Comparison of ENCODE assay signal across 17 mouse cellular contexts in the genomic region with DNA sequence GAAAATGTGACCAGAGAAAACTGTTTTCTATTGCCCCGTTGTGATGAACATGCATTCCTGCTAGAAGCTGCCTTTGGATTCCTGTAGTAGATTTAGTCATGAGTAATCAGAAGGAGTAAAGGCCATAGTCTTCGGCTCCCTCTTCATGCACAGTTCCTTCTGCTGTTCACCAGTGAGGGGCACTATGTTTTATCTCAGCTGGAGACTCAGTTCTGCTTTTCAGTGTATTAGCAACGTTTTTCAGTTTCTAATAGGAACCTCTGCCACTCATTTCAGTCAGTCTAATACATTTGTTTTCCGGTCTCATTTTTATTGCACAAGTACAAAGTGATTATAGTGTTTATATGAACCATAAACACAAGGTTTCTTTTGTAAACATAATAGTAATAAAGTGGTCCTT.
"Had no signal": no experiment of that assay in that cellular context is flagged by ENCODE, and none has a peak within 500 bp of the region (broad histone marks: within the 10 kb centered on the region; RNA-seq: fewer than 3 reads in every experiment).

No protein-coding gene starts in this region.

- H3K9ac ChIP-seq: kidney, embryonic 15.5 days; limb, embryonic 15.5 days; liver, embryonic 12.5 days; midbrain, embryonic 13.5 days; neural tube, embryonic 15.5 days; stomach, embryonic 15.5 days had no signal

- ATAC-seq: inflammation-experienced regulatory T-cells, adult 6 months; liver, embryonic 12.5 days; midbrain, embryonic 13.5 days had no signal

- H3K27me3 ChIP-seq: kidney, embryonic 15.5 days; limb, embryonic 15.5 days; liver, embryonic 12.5 days; midbrain, embryonic 13.5 days; neural tube, embryonic 15.5 days; stomach, embryonic 15.5 days had no signal

- H3K4me1 ChIP-seq: kidney, embryonic 15.5 days; limb, embryonic 15.5 days; liver, embryonic 12.5 days; midbrain, embryonic 13.5 days; neural tube, embryonic 15.5 days; stomach, embryonic 15.5 days had no signal

- H3K4me3 ChIP-seq: kidney, embryonic 15.5 days; limb, embryonic 15.5 days; liver, embryonic 12.5 days; midbrain, embryonic 13.5 days; myocyte; neural tube, embryonic 15.5 days; stomach, embryonic 15.5 days had no signal

- H3K9me3 ChIP-seq: kidney, embryonic 15.5 days; limb, embryonic 15.5 days; liver, embryonic 12.5 days; midbrain, embryonic 13.5 days; neural tube, embryonic 15.5 days; stomach, embryonic 15.5 days had no signal

- H3K4me2 ChIP-seq: kidney, embryonic 15.5 days; limb, embryonic 15.5 days; liver, embryonic 12.5 days; midbrain, embryonic 13.5 days; neural tube, embryonic 15.5 days; stomach, embryonic 15.5 days had no signal

- DNase-seq: kidney, adult 18-20 months; kidney, postnatal 14 days; layer of hippocampus, postnatal 36 days; lung, postnatal 36 days; retina, postnatal 1 day; right cerebral cortex, postnatal 4 days; spleen, adult 18-20 months; thymus, adult 2 months; thymus, postnatal 25 days had no signal

- H3K27ac ChIP-seq: kidney, embryonic 15.5 days; limb, embryonic 15.5 days; liver, embryonic 12.5 days; midbrain, embryonic 13.5 days; neural tube, embryonic 15.5 days; stomach, embryonic 15.5 days had no signal
